Mouse (Mus musculus) embryonic facial prominence, embryonic 13.5 days (tissue): Measurements from ENCODE around the gene Rnf31. TPM values are rescaled to one million over a fixed set of nuclear protein-coding genes. Genes with fewer than 3 reads are reported as not detected.
A peak's percentile ranks its signal among the peaks of the same experiment; 100 is the strongest.

ENCODE experiments used
- ATAC-seq: fragments of 200-750 bp; cut with Nextera tagmentation; 2 replicates; pipeline ENCODE4 v1.8.0; 2017; ENCODE audit warnings: low read depth; ENCODE audit not compliant: insufficient number of reproducible peaks, insufficient read depth, low FRiP score, low TSS enrichment
- H3K27ac ChIP-seq: fragments of 300-500 bp; sonication (generic); 2 replicates; pipeline ENCODE4 v1.5.1; 2015; ENCODE audit warnings: moderate library complexity, mild to moderate bottlenecking, inconsistent platforms
- H3K27me3 ChIP-seq: fragments of 300-500 bp; sonication (generic); 2 replicates; pipeline ENCODE4 v1.6.1; 2015; ENCODE audit warnings: mild to moderate bottlenecking, inconsistent platforms
- H3K36me3 ChIP-seq: fragments of 300-500 bp; sonication (generic); 2 replicates; pipeline ENCODE4 v1.6.1; 2015; ENCODE audit warnings: mild to moderate bottlenecking, inconsistent platforms
- H3K4me1 ChIP-seq: fragments of 300-500 bp; sonication (generic); 2 replicates; pipeline ENCODE4 v1.6.1; 2015; ENCODE audit warnings: inconsistent platforms
- H3K4me2 ChIP-seq: fragments of 300-500 bp; sonication (generic); 2 replicates; pipeline ENCODE4 v1.6.1; 2015; ENCODE audit warnings: moderate library complexity, mild to moderate bottlenecking, inconsistent platforms
- H3K4me3 ChIP-seq: fragments of 300-500 bp; sonication (generic); 2 replicates; pipeline ENCODE4 v1.5.1; 2015; ENCODE audit warnings: mild to moderate bottlenecking, inconsistent platforms
- H3K9ac ChIP-seq: fragments of 300-500 bp; sonication (generic); 2 replicates; pipeline ENCODE4 v1.6.1; 2015; ENCODE audit warnings: mild to moderate bottlenecking, inconsistent platforms
- H3K9me3 ChIP-seq: fragments of 300-500 bp; sonication (generic); 2 replicates; pipeline ENCODE4 v1.6.1; 2016; ENCODE audit warnings: inconsistent platforms
- WGBS: fragments of 180-500 bp; shearing (Covaris S2); methylation state at CpG from one replicate; pipeline ENCODE4 v1.1.7; 2015; ENCODE audit warnings: mixed read lengths; 5-methylcytosine and 5-hydroxymethylcytosine counted together
- polyA plus RNA-seq: library from polyadenylated mRNA; unstranded; fragments of >200 nt; fragmentation: Nextera tagmentation; extraction: Ambion mirVana; gene quantifications from 2 replicates; pipeline ENCODE4 v1.2.1, GENCODE M21; 2015

Rnf31 gene
- polyA plus RNA-seq, 1 experiment from 2014 or later = 17.6 TPM

GRCm38 (mm10) chr14:55590748-55591330 lies 669 bp upstream of the Rnf31 start, which contains the start of gene Psme2:
TSS of gene Psme2 (minus strand) at chr14:55591113.
- Histone ChIP-seq H3K36me3 (peaks cover 47% of the 10 kb centered on the region), H3K4me3 (peak within 1 kb of the TSS; percentile 92), H3K4me1 (peaks cover 28% of the 10 kb centered on the region), H3K9ac (peak within 1 kb of the TSS; percentile 92), H3K27ac (peak within 1 kb of the TSS; percentile 96), H3K9me3 (no peaks in the 10 kb centered on the region), H3K4me2 (peak within 1 kb of the TSS; percentile 97), H3K27me3 (no peaks in the 10 kb centered on the region)
- peak; percentile 95 for ATAC-seq
- under 1% methylated on average over 22 of the region's 22 CpGs for WGBS

GRCm38 (mm10) chr14:55592226-55592625 lies 718 bp downstream of the Rnf31 start:
- H3K9ac ChIP-seq = peak overlapping the region; percentile 92
- ATAC-seq = no peak
- H3K27me3 ChIP-seq = no peaks in the 10 kb centered on the region
- no peaks in the 10 kb centered on the region for H3K9me3 ChIP-seq
- H3K4me2 ChIP-seq = peak overlapping the region; percentile 97
- H3K4me3 ChIP-seq = peak overlapping the region; percentile 92
- peaks cover 28% of the 10 kb centered on the region for H3K4me1 ChIP-seq
- peak overlapping the region; percentile 96; the same call in 1 of the 2 replicates for H3K27ac ChIP-seq
- peaks cover 57% of the 10 kb centered on the region for H3K36me3 ChIP-seq
- 3% methylated on average over 16 of the region's 16 CpGs for WGBS

GRCm38 (mm10) chr14:55596036-55596690 lies 4.7 kb downstream of the Rnf31 start:
- H3K27me3 ChIP-seq = no peaks in the 10 kb centered on the region
- WGBS = 82% methylated on average over 13 of the region's 13 CpGs
- H3K27ac ChIP-seq = no peak overlapping the region
- no peak for ATAC-seq
- no peak overlapping the region for H3K4me3 ChIP-seq
- H3K4me2 ChIP-seq = no peak overlapping the region
- no peaks in the 10 kb centered on the region for H3K9me3 ChIP-seq
- peaks cover 66% of the 10 kb centered on the region for H3K36me3 ChIP-seq
- H3K9ac ChIP-seq = 0 out of 2 replicates have a peak overlapping the region, but pooled peaks have one; percentile 17
- H3K4me1 ChIP-seq = peaks cover 16% of the 10 kb centered on the region

GRCm38 (mm10) chr14:55598521-55599390 lies 7.2 kb downstream of the Rnf31 start:
- Histone ChIP-seq H3K27ac (no peak overlapping the region), H3K4me3 (no peak overlapping the region), H3K4me2 (no peak overlapping the region), H3K4me1 (peaks cover 7% of the 10 kb centered on the region), H3K9ac (0 out of 2 replicates have a peak overlapping the region, but pooled peaks have one; percentile 3), H3K27me3 (no peaks in the 10 kb centered on the region), H3K36me3 (peaks cover 89% of the 10 kb centered on the region), H3K9me3 (no peaks in the 10 kb centered on the region)
- no peak for ATAC-seq
- 95% methylated on average over 21 of the region's 21 CpGs for WGBS

GRCm38 (mm10) chr14:55603271-55603632 lies 11.7 kb downstream of the Rnf31 start, which contains the start of gene Irf9:
TSS of gene Irf9 (plus strand) at chr14:55603571.
- WGBS = 83% methylated on average over 7 of the region's 7 CpGs
- Histone ChIP-seq H3K27ac (peak within 1 kb of the TSS; percentile 72), H3K36me3 (peaks cover 78% of the 10 kb centered on the region), H3K9me3 (no peaks in the 10 kb centered on the region), H3K9ac (peak within 1 kb of the TSS; percentile 70), H3K27me3 (no peaks in the 10 kb centered on the region), H3K4me2 (peak within 1 kb of the TSS; percentile 62), H3K4me3 (peak within 1 kb of the TSS; percentile 44), H3K4me1 (peaks cover 15% of the 10 kb centered on the region)
- no peak for ATAC-seq

- Histone ChIP-seq H3K4me3 (peak overlapping the region; percentile 44), H3K4me2 (peak overlapping the region; percentile 62), H3K27ac (peak overlapping the region; percentile 72), H3K27me3 (no peaks in the 10 kb centered on the region), H3K4me1 (peaks cover 15% of the 10 kb centered on the region), H3K9ac (peak overlapping the region; percentile 70), H3K36me3 (peaks cover 78% of the 10 kb centered on the region), H3K9me3 (no peaks in the 10 kb centered on the region)
- WGBS = 16% methylated on average over 19 of the region's 19 CpGs
- peak; percentile 83 for ATAC-seq
These were observed 12.4 kb downstream of the Rnf31 start for GRCm38 (mm10) chr14:55603633-55604576.

- H3K4me3 ChIP-seq = no peak overlapping the region
- peak overlapping the region; percentile 72; the same call in 1 of the 2 replicates for H3K27ac ChIP-seq
- no peaks in the 10 kb centered on the region for H3K9me3 ChIP-seq
- ATAC-seq = no peak
- peak overlapping the region; percentile 62 for H3K4me2 ChIP-seq
- H3K9ac ChIP-seq = no peak overlapping the region
- H3K4me1 ChIP-seq = peaks cover 15% of the 10 kb centered on the region
- 78% methylated on average over 11 of the region's 11 CpGs for WGBS
- H3K27me3 ChIP-seq = no peaks in the 10 kb centered on the region
- H3K36me3 ChIP-seq = peaks cover 78% of the 10 kb centered on the region
These were observed 13.3 kb downstream of the Rnf31 start for GRCm38 (mm10) chr14:55604823-55605222.

- H3K9me3 ChIP-seq = no peaks in the 10 kb centered on the region
- no peak for ATAC-seq
- H3K36me3 ChIP-seq = peaks cover 69% of the 10 kb centered on the region
- H3K9ac ChIP-seq = no peak overlapping the region
- H3K27ac ChIP-seq = no peak overlapping the region
- H3K4me3 ChIP-seq = no peak overlapping the region
- WGBS = 89% methylated on average over 16 of the region's 16 CpGs
- no peaks in the 10 kb centered on the region for H3K27me3 ChIP-seq
- no peak overlapping the region for H3K4me2 ChIP-seq
- H3K4me1 ChIP-seq = peaks cover 15% of the 10 kb centered on the region
These were observed 14.4 kb downstream of the Rnf31 start for GRCm38 (mm10) chr14:55605743-55606459.

- H3K36me3 ChIP-seq = peaks cover 45% of the 10 kb centered on the region
- no peaks in the 10 kb centered on the region for H3K27me3 ChIP-seq
- WGBS = 97% methylated on average over 6 of the region's 6 CpGs
- no peak overlapping the region for H3K4me3 ChIP-seq
- no peak for ATAC-seq
- peaks cover 12% of the 10 kb centered on the region for H3K4me1 ChIP-seq
- 0 out of 2 replicates have a peak overlapping the region, but pooled peaks have one; percentile 12 for H3K9ac ChIP-seq
- no peak overlapping the region for H3K4me2 ChIP-seq
- no peaks in the 10 kb centered on the region for H3K9me3 ChIP-seq
- no peak overlapping the region for H3K27ac ChIP-seq
These were observed 16.8 kb downstream of the Rnf31 start for GRCm38 (mm10) chr14:55608339-55608738.

GRCm38 (mm10) chr14:55613346-55613745 lies 21.8 kb downstream of the Rnf31 start:
- Histone ChIP-seq H3K27me3 (no peaks in the 10 kb centered on the region), H3K9ac (no peak overlapping the region), H3K4me2 (no peak overlapping the region), H3K4me1 (peaks cover under 1% of the 10 kb centered on the region; the same call in 1 of the 2 replicates), H3K9me3 (no peaks in the 10 kb centered on the region), H3K4me3 (no peak overlapping the region), H3K27ac (no peak overlapping the region), H3K36me3 (peaks cover 16% of the 10 kb centered on the region)
- no peak for ATAC-seq
- 69% methylated on average over 6 of the region's 6 CpGs for WGBS
